Mouse (Mus musculus) adrenal gland, adult 8-10 months (tissue): ENCODE measurements at regions not wholly inside any gene's neighbourhood (a gene's known extent, or its start where the extent isn't known, plus 50 kb on each side); places are given as distances from the start of the nearest gene placed in this dataset.

Experiments used
- DNase-seq: peaks from one replicate; pipeline ENCODE4 v3.0.0; 2022

GRCm38 (mm10) chr3:99716381-99716780, 168.8 kb upstream of the Spag17 start:
- DNase-seq: no peak

- DNase-seq: peak; percentile 21
Observed at GRCm38 (mm10) chr3:99738093-99738803, 147.0 kb upstream of the Spag17 start.

GRCm38 (mm10) chr3:99739654-99740053, 145.6 kb upstream of the Spag17 start:
- DNase-seq: no peak

DNA sequence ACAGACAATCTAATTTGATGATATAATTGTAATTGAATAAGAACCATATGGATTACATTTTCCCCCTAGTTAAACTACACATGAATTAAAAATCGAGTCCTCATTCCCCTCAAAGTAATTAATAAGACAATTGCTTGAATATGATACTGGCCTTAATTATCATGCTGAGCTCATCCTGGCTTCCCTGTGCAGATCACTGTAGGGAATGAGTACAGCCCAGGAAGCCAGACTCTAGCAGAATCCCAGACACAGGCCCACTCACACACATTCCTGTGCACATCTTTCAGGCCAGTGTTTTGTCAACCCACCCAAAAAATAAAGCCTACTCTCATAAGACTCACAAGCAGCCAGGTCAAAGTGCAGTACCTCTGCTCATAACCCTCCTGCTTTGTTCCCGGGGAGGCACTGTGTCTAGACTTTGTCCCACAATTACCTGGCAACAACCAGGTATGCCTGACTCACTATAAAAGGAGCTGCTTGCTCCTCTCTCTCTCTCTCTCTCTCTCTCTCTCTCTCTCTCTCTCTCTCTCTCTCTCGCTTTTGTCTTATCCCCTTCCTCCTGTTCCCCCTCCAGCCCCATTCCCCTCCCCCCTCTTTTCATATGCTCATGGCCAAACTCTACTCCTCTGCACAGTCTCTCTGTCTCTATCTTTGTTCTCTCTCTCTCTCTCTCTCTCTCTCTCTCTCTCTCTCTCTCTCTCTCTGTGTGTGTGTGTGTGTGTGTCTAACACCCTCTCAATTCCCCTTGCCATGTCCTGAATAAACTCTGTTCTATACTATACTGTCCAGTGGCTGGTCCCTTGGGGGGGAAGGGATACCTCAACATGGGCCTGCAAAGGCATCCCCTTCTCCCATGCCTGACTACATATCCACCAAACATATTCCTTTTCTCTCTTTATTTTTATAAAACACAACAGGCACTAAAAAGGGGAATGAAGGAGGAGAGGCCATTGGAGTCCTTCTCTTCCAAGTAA, 143.7 kb upstream of the Spag17 start:
- DNase-seq: no peak

DNA sequence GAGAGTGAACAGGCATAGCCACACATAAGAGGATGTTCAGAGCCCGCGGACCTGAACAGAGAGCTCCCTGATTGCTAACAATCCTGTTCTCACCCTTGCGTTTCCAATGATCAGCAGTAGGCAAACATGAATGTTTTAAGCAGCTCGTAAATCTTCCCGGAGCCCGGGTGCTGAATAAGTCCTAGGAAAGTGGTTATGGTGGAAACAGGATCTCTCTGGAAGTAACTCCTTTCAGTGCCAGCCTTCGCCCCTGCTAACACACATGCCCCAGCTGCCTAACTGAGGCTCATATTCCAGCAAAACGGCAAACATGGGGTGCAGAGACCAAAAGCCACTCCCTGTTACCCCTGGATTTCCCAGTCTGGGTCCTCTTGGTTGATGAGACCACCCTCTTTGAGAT, 135.5 kb upstream of the Spag17 start:
- DNase-seq: no peak

- DNase-seq: no peak
Observed at GRCm38 (mm10) chr3:99778526-99778925, 106.7 kb upstream of the Spag17 start.

DNA sequence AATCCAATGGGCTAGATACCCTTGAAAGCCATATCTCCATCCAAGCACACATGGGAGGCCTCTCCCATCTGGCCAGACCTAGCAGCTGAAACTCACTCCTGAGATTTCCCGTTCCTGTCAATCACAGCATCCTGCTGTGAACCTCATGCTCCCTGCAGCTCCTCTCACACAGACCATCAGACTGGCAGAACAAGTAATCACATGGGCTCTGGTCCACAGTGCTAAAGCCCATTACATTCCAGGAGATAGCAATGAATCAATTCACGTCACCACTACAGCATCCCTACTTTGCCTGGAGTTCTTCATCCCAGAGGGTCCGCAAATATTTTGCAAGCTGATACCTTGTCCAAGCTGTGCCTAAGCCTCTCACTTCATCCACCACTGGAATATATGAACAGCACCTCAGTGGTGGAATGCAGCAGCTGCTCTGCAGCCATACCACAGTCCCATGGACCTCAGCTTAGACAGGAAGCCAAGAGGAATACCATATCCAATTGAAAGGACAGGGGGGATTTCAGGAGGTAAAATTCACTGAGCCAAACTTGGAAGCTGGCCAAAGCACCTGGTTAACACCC, 99.2 kb upstream of the Spag17 start:
- DNase-seq: no peak

DNA sequence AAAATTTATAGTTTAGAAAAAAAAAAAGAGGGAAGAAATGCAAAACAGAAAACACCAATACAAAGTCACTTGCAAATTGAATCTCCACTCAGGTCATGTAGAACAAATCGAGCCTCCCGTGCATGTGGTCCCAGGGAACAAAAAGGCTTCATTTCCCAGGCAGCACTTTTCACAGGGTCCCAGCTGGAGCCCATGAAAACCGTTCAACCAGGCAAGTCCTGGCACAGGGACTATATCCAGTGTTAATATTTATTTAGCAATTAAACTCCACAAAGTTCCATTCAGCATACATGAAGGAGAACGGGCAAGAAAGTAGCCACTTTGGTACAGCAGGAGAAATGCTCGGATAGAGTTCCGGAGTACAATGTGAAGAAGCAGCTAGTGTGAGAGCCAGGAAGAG, 93.9 kb upstream of the Spag17 start:
- no peak for DNase-seq

GRCm38 (mm10) chr3:99793622-99794021, 91.6 kb upstream of the Spag17 start:
- DNase-seq: no peak

GRCm38 (mm10) chr3:99795835-99796234, 89.4 kb upstream of the Spag17 start:
- DNase-seq: no peak

DNA sequence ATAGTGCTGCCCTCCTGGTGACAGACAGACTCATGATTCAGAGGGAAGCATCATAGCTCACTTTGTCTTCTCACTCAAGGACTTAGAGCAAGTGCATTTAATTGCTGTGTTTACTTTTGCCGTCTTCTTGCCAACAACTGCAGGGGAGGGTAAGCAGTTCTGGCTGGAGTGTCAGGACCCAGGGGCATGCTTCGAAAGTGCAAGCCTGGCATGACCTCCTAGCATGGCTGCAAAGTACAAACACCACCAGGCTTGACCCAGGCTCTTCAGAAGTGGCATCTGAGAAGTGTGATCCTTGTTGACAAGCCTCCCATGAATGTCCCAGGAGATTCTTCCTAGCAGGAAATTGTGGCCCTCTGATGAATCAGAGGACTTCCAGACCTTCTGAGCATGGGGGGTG, 87.4 kb upstream of the Spag17 start:
- no peak for DNase-seq

DNA sequence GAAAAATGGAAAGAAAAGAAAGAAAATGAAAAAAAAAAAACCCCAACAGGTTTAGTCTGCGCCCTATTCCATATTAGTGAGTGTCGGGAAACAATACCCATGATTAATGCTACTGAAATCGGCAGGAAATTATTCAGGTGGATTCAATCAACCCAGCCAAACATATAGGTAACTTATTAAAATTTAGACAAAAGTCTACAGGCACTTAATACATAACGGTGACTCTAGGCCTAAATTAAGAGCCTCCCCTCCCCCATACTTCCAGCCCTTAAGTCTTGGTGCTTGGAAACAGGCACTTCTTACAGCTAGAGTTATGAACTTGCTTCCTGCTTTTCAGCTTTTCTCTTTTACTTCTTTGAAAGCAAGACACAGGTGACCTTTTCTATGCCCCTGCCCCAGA, 74.7 kb upstream of the Spag17 start:
- DNase-seq: no peak

DNA sequence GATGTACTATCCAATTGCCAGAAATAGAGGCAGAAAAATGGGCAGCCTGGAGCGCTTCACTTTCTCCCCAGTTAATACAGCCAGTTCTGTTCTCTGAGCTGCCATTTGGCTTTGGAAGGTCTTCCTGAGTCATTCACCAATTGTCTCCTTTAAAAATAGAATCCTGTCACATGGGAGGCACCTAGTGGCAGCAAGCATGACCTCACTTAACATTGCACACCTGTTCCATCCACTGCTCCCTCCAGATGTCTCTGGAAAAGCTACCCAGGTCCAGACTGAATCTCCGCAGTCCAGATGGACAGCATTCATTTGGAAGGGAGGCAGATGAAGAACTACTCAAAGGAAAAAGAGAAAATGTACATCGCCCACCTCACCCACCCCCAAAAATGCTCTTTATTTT, 73.9 kb upstream of the Spag17 start:
- DNase-seq: no peak

- no peak for DNase-seq
Observed at GRCm38 (mm10) chr3:99812836-99813235, 72.4 kb upstream of the Spag17 start.

GRCm38 (mm10) chr3:99815115-99815514, 70.1 kb upstream of the Spag17 start:
- DNase-seq: no peak

DNA sequence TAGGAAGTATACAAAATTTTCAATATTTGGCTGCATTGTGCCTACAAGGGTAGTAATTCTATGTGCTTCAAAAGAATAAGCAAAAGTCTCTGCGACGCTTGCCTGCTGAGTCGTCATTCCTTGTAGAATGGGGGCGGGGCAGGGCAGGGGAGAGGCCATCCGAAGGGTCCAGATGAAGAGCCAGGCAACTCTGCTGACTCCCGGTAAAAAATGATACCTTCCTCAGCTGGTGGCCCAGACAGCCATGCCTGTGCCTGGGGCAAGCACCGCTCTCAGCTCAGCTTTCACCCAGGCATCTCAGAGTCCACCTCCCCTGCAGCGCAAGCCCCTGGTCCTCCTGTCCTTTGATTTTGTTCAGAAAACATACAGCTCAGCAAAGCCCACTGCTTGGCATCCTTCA, 67.2 kb upstream of the Spag17 start:
- no peak for DNase-seq

DNA sequence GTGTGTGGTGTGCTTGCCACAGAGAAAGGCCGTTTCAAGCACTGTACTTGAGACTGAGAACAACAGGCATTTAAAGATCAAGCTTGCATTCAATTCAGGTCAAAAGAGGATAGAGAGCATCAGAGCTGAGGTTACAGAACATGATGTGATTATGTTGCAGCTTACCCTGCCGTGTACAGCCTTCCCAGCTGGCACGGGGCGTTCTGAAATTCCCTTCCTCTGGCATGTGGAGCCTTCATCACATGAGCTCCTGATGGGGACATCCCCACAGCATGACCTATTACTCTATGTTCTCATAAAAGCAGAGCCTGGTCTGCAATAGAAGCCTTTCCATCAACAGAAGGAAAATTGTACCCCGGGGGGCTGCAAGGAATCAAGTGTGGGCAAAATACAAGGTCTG, 62.5 kb upstream of the Spag17 start:
- DNase-seq: no peak

DNA sequence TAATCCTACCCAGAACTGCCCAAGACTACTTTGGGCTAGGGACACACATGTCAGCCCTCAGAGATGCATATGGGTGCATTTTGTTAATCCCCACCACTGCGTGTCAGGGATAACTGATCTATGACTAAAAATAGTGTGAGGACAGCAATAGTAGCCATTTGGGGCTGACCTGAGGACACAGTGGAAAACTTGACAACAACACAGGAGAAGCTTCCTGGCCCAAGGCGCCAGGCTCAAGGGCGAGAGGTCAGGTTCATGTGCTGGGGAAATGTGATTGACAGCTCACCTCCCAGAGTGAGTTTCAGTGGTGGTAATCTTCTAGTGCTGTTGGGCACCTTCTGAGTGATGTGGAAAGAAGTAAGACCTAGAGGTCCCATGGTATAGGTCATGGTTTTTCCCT, 62.0 kb upstream of the Spag17 start:
- no peak for DNase-seq
